Mouse (Mus musculus) hindbrain, embryonic 15.5 days (tissue): ENCODE measurements at regions not wholly inside any gene's neighbourhood (a gene's known extent, or its start where the extent isn't known, plus 50 kb on each side); places are given as distances from the start of the nearest gene placed in this dataset.
A peak's percentile ranks its signal among the peaks of the same experiment; 100 is the strongest.

Experiments used
- ATAC-seq: fragments of 200-750 bp; cut with Nextera tagmentation; 2 replicates; pipeline ENCODE4 v1.8.0; 2017; ENCODE audit warnings: low read depth, moderate number of reproducible peaks, moderate TSS enrichment; ENCODE audit not compliant: low FRiP score
- H3K27ac ChIP-seq: fragments of 300-500 bp; sonication (generic); replicated peaks from 2 replicates; pipeline ENCODE4 v1.5.1; 2015; ENCODE audit warnings: mild to moderate bottlenecking, inconsistent platforms
- H3K27me3 ChIP-seq: fragments of 300-500 bp; sonication (generic); 2 replicates; pipeline ENCODE4 v1.6.1; 2015; ENCODE audit warnings: control low read depth, inconsistent platforms
- H3K36me3 ChIP-seq: fragments of 300-500 bp; sonication (generic); 2 replicates; pipeline ENCODE4 v1.6.1; 2015; ENCODE audit warnings: control low read depth, inconsistent platforms
- H3K4me1 ChIP-seq: fragments of 300-500 bp; sonication (generic); replicated peaks from 2 replicates; pipeline ENCODE4 v1.6.1; 2015; ENCODE audit warnings: control low read depth, inconsistent platforms
- H3K4me2 ChIP-seq: fragments of 300-500 bp; sonication (generic); 2 replicates; pipeline ENCODE4 v1.6.1; 2015; ENCODE audit warnings: moderate library complexity, mild to moderate bottlenecking, inconsistent platforms
- H3K4me3 ChIP-seq: fragments of 300-500 bp; sonication (generic); 2 replicates; pipeline ENCODE4 v1.5.1; 2015; ENCODE audit warnings: mild to moderate bottlenecking, inconsistent platforms
- H3K9ac ChIP-seq: fragments of 300-500 bp; sonication (generic); 2 replicates; pipeline ENCODE4 v1.6.1; 2015; ENCODE audit warnings: inconsistent platforms
- H3K9me3 ChIP-seq: fragments of 300-500 bp; sonication (generic); 2 replicates; pipeline ENCODE4 v1.6.1; 2016; ENCODE audit warnings: control low read depth, inconsistent platforms
- WGBS: fragments of 180-500 bp; shearing (Covaris S2); methylation state at CpG from one replicate; pipeline ENCODE4 v1.1.7; 2015; 5-methylcytosine and 5-hydroxymethylcytosine counted together

DNA sequence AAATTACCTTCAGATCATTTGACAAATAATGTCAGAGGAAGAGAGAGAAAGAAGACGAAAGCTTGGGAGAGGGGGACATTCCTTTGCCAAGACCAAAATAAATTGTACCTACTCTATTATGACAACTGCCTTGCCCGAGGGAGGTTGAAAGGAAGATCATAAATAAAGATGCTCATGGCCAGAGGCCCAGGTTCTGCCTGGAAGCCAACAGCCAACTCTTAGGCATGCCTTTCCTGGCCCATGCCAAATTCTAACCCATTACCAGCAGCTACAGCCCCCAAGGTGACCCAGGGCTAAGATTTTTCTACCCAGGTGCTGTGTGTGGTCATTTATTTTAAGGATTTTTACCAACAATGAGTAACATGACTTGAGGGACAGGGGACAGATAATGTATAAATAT lies 54.9 kb downstream of the Cbln1 start:
- no peaks in the 10 kb centered on the region for H3K27me3 ChIP-seq
- 66% methylated on average over 2 of the region's 2 CpGs for WGBS
- no peaks in the 10 kb centered on the region for H3K9me3 ChIP-seq
- no peak overlapping the region for H3K9ac ChIP-seq
- H3K4me1 ChIP-seq = no peaks in the 10 kb centered on the region
- no peak overlapping the region for H3K27ac ChIP-seq
- no peaks in the 10 kb centered on the region for H3K36me3 ChIP-seq
- H3K4me2 ChIP-seq = no peak overlapping the region
- no peak for ATAC-seq
- no peak overlapping the region for H3K4me3 ChIP-seq

DNA sequence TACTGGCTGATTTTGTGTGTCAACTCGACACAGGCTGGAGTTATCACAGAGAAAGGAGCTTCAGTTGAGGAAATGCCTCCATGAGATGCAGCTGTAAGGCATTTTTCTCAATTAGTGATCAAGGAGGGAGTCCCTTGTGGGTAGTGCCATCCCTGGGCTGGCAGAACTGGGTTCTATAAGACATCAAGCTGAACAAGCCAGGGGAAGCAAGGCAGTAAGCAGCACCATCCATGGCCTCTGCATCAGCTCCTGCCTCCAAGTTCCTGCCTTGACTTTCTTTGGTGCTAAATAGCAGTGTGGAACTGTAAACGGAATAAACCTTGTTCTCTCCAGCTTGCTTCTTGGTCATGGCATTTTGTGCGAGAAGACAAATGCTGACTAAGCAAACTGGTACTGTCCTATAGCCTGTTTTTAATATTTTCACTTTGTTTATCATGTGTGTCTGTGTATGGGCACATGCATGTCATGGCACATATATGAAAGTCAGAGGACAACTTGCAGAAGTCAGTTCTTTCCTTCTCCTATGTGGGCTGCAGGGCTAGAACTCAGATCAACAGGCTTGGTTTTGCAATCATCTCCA lies 57.3 kb downstream of the Cbln1 start:
- no peak overlapping the region for H3K4me3 ChIP-seq
- WGBS = 88% methylated on average over 3 of the region's 3 CpGs
- H3K36me3 ChIP-seq = no peaks in the 10 kb centered on the region
- no peaks in the 10 kb centered on the region for H3K27me3 ChIP-seq
- ATAC-seq = no peak
- H3K9me3 ChIP-seq = no peaks in the 10 kb centered on the region
- H3K9ac ChIP-seq = no peak overlapping the region
- H3K27ac ChIP-seq = no peak overlapping the region
- no peak overlapping the region for H3K4me2 ChIP-seq
- no peaks in the 10 kb centered on the region for H3K4me1 ChIP-seq

DNA sequence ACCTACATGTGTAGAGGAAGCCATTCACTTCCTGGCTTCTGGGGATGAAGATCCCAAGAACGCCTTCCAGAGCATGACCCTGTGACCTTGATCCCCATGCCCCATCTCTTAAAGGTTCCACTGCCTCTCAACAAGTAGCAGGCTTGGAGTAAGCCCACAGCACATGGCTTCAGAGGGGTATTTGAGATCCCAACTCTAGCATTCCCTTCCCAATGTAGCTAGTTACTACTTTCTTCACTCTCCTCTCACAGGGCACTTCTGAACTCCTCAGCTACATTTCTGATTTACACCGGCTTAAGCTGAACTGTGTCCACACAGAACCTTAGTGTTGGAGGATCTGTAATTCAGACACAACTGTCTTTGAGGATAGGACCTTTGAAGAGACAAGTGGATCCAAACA lies 83.4 kb downstream of the Cbln1 start:
- Histone ChIP-seq H3K27me3 (no peaks in the 10 kb centered on the region), H3K36me3 (no peaks in the 10 kb centered on the region), H3K27ac (no peak overlapping the region), H3K4me2 (no peak overlapping the region), H3K9ac (no peak overlapping the region), H3K9me3 (no peaks in the 10 kb centered on the region), H3K4me3 (no peak overlapping the region), H3K4me1 (peaks cover 5% of the 10 kb centered on the region; the same call in 1 of the 2 replicates)
- ATAC-seq = no peak
- 78% methylated on average over 2 of the region's 2 CpGs for WGBS

DNA sequence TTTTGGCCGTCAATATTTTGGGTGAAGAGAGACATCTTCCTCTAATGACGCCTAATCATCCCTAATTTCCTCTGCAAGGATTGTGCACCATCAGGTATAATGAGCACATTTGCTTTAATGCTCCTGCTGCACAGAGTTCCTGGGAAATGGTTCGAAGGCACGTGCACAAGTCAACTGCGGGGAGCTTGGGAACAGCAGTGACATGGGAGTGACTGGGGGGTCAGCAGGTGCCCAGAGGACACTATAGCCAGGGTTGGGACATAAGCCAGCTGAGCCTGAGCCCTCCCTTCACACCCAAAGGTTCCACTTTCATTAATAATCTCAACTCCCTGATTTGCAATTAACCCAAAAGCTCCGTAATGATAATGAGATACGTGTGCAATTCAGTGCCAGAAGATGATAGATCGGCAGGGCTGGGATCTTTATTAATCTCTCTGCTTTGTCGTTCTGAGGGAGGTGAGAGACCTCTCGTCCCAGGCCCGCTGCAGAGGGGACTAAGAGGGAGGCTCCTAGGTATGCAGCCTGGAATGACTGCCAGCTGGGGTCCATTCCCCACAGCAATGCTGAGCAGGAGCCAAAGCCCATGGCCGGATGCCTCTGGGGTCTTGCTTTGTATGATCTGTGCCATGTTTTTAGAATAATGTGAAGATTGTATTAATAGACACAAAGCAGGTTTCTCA lies 88.7 kb downstream of the Cbln1 start:
- Histone ChIP-seq H3K4me2 (no peak overlapping the region), H3K4me3 (no peak overlapping the region), H3K4me1 (peaks cover 14% of the 10 kb centered on the region), H3K27me3 (no peaks in the 10 kb centered on the region), H3K27ac (0 out of 2 replicates have a peak overlapping the region, but pooled peaks have one; percentile 51), H3K36me3 (no peaks in the 10 kb centered on the region), H3K9me3 (no peaks in the 10 kb centered on the region), H3K9ac (no peak overlapping the region)
- no peak for ATAC-seq
- 41% methylated on average over 12 of the region's 12 CpGs for WGBS

DNA sequence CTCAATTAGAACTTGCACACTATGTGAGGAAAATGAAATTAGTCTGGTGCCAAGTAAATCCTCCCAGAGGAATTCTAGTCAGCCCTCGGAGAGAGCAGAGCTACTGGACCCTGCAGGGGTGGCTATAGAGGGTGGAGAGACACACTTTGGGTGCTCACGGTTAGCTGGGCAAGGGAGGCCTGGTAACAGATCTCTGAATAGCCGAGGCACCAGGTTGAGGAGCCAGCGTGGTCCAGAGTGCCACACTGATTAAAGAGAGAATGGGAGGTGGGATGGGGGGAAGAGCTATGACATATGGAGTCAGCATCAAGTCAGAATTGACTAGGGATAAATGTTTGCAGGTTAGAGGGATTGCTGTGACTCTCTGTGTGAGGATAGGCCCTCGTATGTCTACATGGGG lies 90.1 kb downstream of the Cbln1 start:
- no peaks in the 10 kb centered on the region for H3K36me3 ChIP-seq
- no peak overlapping the region for H3K27ac ChIP-seq
- no peak overlapping the region for H3K4me3 ChIP-seq
- no peaks in the 10 kb centered on the region for H3K27me3 ChIP-seq
- WGBS = 70% methylated on average over 5 of the region's 5 CpGs
- no peak for ATAC-seq
- no peaks in the 10 kb centered on the region for H3K9me3 ChIP-seq
- H3K9ac ChIP-seq = no peak overlapping the region
- peaks cover 14% of the 10 kb centered on the region for H3K4me1 ChIP-seq
- no peak overlapping the region for H3K4me2 ChIP-seq

DNA sequence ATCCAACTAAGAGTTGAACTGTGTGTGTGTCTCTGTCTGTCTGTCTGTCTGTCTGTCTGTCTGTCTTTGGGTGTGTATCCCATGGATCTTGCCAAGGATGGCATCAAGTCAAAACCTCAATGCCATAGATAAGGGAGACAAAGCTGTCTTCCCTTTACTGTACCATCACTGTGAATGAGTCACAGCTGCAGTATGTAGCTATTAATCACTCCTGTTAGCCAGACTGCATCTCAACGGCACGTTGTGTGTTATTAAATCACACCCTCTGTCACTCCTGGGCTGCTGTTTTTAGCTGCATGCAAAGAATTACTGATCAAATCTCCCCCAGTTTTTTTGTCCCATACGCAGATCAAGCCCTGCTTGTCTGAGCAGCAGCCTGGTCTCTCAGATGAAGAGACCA lies 91.6 kb downstream of the Cbln1 start:
- Histone ChIP-seq H3K36me3 (no peaks in the 10 kb centered on the region), H3K27me3 (no peaks in the 10 kb centered on the region), H3K4me1 (peaks cover 14% of the 10 kb centered on the region), H3K4me3 (no peak overlapping the region), H3K9me3 (no peaks in the 10 kb centered on the region), H3K4me2 (no peak overlapping the region), H3K9ac (no peak overlapping the region), H3K27ac (no peak overlapping the region)
- ATAC-seq = no peak
- WGBS = 37% methylated on average over 3 of the region's 3 CpGs

DNA sequence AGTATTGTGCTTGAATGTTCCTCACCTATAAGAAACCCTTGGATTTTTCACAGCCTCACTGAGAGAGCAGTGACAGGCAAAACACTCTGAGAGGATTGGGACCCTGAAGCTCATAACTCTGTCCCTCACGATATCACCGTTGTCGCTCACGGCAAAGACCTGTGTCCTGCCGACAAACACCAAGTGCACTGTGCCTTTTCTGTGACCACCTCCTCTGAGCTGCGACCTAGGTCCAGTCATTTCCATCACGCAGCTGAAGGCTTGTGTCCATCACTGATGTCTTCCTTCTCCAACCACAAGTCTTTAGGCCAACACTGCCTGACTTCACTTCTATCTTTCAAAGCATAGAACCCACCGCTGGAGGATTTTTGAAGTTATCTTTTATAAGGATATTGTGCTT lies 93.1 kb downstream of the Cbln1 start:
- no peak for ATAC-seq
- Histone ChIP-seq H3K9me3 (no peaks in the 10 kb centered on the region), H3K27ac (no peak overlapping the region), H3K36me3 (no peaks in the 10 kb centered on the region), H3K4me3 (no peak overlapping the region), H3K4me1 (peaks cover 13% of the 10 kb centered on the region), H3K9ac (no peak overlapping the region), H3K27me3 (no peaks in the 10 kb centered on the region), H3K4me2 (no peak overlapping the region)
- 92% methylated on average over 8 of the region's 8 CpGs for WGBS

DNA sequence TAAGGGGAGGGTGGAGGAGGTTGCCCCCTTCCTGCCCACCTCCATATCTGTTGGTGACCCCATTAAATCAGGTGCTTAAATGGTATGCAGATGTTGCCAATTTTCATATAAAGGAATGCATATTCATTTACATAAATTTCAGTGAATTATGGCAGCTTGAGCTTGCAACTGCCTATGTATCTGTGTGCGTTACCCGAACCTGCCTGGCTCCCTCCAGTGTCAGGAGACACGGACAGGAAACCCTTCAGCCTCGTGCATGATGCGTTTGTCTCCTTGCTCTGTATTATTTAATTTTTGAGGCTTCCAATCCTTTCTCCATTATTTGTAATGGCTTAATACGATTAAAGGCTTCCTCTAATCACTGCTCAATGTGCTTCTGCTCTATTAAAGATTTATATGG lies 98.4 kb downstream of the Cbln1 start:
- WGBS = 37% methylated on average over 6 of the region's 6 CpGs
- Histone ChIP-seq H3K27me3 (no peaks in the 10 kb centered on the region), H3K9me3 (no peaks in the 10 kb centered on the region), H3K4me2 (no peak overlapping the region), H3K27ac (no peak overlapping the region), H3K36me3 (no peaks in the 10 kb centered on the region), H3K4me3 (no peak overlapping the region), H3K9ac (no peak overlapping the region), H3K4me1 (peaks cover 4% of the 10 kb centered on the region)
- no peak for ATAC-seq

DNA sequence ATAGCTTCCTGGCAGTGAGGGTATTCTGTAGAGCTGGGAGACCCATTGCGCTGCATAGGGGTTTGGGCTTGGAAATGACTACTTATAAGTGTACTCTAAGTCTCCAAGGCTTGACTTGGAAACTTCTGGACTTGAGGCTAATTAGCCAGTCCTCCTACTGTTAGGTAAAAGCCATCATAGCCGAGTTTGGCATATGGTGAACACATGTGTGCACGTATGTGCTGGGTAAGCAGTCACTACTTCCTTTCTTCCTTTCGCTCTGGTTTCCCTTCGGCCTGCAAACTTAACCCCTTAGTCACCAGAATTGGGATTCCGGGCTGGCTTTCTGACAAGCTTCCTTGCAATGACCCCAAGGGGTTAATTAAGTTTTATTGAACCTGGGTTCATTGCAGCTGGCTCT lies 98.9 kb downstream of the Cbln1 start:
- no peak for ATAC-seq
- H3K4me1 ChIP-seq = peaks cover 4% of the 10 kb centered on the region
- no peak overlapping the region for H3K4me3 ChIP-seq
- H3K9me3 ChIP-seq = no peaks in the 10 kb centered on the region
- H3K36me3 ChIP-seq = no peaks in the 10 kb centered on the region
- H3K9ac ChIP-seq = no peak overlapping the region
- H3K27ac ChIP-seq = no peak overlapping the region
- no peaks in the 10 kb centered on the region for H3K27me3 ChIP-seq
- WGBS = 32% methylated on average over 6 of the region's 6 CpGs
- no peak overlapping the region for H3K4me2 ChIP-seq

DNA sequence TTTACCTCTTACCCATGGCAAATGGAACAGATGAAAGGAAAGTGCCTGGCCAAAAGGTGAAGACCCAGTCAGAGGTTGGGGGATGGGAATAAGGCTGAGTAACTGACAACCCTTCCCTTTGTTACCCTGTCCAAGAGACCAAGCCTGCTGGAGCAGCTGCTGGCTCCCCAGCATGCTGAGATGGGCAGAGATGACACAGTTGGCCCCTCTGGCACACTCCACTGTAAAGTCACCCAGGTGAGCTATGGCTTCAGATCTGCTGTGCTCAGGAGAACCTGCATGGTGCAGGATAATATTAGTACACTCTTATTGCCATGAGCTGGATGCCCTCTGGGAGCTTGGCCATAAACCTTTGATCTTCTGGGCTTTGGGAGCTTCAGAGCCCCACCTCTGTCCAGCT lies 100.3 kb downstream of the Cbln1 start:
- H3K9me3 ChIP-seq = no peaks in the 10 kb centered on the region

DNA sequence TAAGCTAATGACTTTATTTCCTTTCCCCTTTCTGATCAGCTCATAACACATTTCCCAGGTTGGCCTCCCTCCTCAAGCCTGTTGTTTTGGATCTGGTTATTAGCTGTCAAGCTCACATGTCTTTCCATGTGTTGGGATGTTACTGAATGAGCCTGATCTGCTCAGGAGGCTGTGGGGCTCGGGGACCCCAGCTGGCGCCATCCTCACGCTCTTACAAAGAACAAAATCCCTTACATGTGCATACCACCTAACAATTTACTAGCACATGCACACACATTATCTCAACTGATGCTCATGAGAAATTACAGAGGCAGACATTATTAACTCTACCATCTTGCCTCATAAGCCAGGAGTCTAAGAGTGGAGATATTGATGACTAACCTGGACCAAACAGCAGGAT lies 102.2 kb downstream of the Cbln1 start:
- Histone ChIP-seq H3K9ac (no peak overlapping the region), H3K4me1 (peaks cover 4% of the 10 kb centered on the region), H3K27me3 (no peaks in the 10 kb centered on the region), H3K4me2 (no peak overlapping the region), H3K36me3 (no peaks in the 10 kb centered on the region), H3K9me3 (no peaks in the 10 kb centered on the region), H3K27ac (no peak overlapping the region), H3K4me3 (no peak overlapping the region)
- WGBS = 62% methylated on average over 3 of the region's 3 CpGs
- peak; percentile 38; the same call in 1 of the 2 replicates for ATAC-seq

More for the DNA sequence above, 100.3 kb downstream of the Cbln1 start:
- no peak overlapping the region for H3K9ac ChIP-seq
- peaks cover 4% of the 10 kb centered on the region for H3K4me1 ChIP-seq
- H3K36me3 ChIP-seq = no peaks in the 10 kb centered on the region
- H3K27me3 ChIP-seq = no peaks in the 10 kb centered on the region
- no peak for ATAC-seq
- no peak overlapping the region for H3K4me2 ChIP-seq
- no peak overlapping the region for H3K27ac ChIP-seq
- H3K4me3 ChIP-seq = no peak overlapping the region

DNA sequence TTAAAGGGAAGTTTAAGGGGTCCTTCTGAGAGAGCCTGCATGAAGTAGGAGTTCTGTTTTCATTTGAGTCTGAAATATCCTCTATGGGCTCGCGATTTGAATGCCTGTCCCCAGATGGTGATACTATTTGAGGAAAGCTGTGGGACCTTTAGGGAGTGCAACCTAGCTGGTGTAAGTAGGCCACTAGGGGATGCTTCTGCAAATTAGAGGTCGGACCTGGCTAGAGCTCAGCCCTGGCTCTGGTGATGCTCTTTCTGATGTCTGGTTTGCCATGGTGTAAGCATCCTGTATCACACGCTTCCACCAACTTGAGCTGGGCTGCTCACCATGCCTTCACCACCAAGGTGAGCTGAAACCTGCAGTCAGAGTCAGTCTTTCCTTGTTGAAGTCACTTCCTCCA lies 121.9 kb downstream of the Cbln1 start:
- Histone ChIP-seq H3K4me3 (no peak overlapping the region), H3K4me2 (no peak overlapping the region), H3K9ac (no peak overlapping the region), H3K27ac (no peak overlapping the region), H3K4me1 (peaks cover 8% of the 10 kb centered on the region), H3K9me3 (no peaks in the 10 kb centered on the region), H3K36me3 (no peaks in the 10 kb centered on the region), H3K27me3 (no peaks in the 10 kb centered on the region)
- no peak for ATAC-seq
- 84% methylated on average over 4 of the region's 4 CpGs for WGBS

DNA sequence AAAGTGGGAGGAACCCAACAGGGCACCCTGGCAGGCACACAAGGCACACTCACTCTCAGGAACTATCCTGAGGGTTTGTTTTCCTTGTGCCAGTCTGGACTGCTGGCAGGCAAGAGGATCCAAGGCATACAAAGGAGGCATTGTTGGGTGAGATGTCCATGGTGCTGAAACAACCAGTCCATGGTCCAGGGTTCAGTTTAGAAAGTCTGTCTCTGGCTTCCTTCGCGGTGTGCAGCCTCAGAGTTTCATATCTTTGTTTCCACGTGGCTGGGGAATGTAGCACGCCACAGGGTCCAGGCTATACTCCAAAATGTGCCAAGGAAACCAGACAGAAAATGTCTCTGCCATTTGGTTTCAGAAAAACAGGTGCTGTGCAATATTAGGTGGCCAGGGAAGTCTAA lies 122.6 kb downstream of the Cbln1 start:
- Histone ChIP-seq H3K4me3 (no peak overlapping the region), H3K27me3 (no peaks in the 10 kb centered on the region), H3K4me2 (no peak overlapping the region), H3K36me3 (no peaks in the 10 kb centered on the region), H3K4me1 (peaks cover 5% of the 10 kb centered on the region), H3K27ac (no peak overlapping the region), H3K9ac (no peak overlapping the region), H3K9me3 (no peaks in the 10 kb centered on the region)
- 51% methylated on average over 4 of the region's 4 CpGs for WGBS
- peak; percentile 66; the same call in 1 of the 2 replicates for ATAC-seq
